Mouse (Mus musculus): ENCODE results near the gene Ccnj. TPM values are rescaled to one million over a fixed set of nuclear protein-coding genes. Genes with fewer than 3 reads are reported as not detected.
A peak's percentile ranks its signal among the peaks of the same experiment; 100 is the strongest.

Gene Ccnj
- total RNA-seq, 2 experiments from 2014 or later, result 4.6 to 5.8 TPM

- DNase-seq (ENCODE audit: low spot score in 2 of 2), result no peak
These were observed 10.0 kb downstream of the Ccnj start for GRCm38 (mm10) chr19:40841083-40841482.

- DNase-seq (ENCODE audit: low spot score in 2 of 2), result no peak
These were observed 10.5 kb downstream of the Ccnj start for GRCm38 (mm10) chr19:40841593-40841992.

- peak in 1 of 2 experiments; percentile 26 for DNase-seq (ENCODE audit: low spot score in 2 of 2)
These were observed 13.7 kb downstream of the Ccnj start for GRCm38 (mm10) chr19:40844731-40845130.

- DNase-seq (ENCODE audit: low spot score in 2 of 2), result no peak
These were observed 18.3 kb downstream of the Ccnj start for GRCm38 (mm10) chr19:40849391-40849790.

GRCm38 (mm10) chr19:40859555-40859954, 28.5 kb downstream of the Ccnj start:
- no peak for DNase-seq (ENCODE audit: low spot score in 2 of 2)

GRCm38 (mm10) chr19:40868284-40868683, 37.2 kb downstream of the Ccnj start:
- DNase-seq (ENCODE audit: low spot score in 2 of 2), result no peak

GRCm38 (mm10) chr19:40869425-40870105, 38.5 kb downstream of the Ccnj start:
- no peak for DNase-seq (ENCODE audit: low spot score in 2 of 2)

GRCm38 (mm10) chr19:40872955-40873665, 42.0 kb downstream of the Ccnj start:
- DNase-seq (ENCODE audit: low spot score in 2 of 2), result peak; percentile 70 to 77

GRCm38 (mm10) chr19:40881700-40882099, 50.6 kb downstream of the Ccnj start:
- no peak for DNase-seq (ENCODE audit: low spot score in 2 of 2)

GRCm38 (mm10) chr19:40888887-40889286, 57.8 kb downstream of the Ccnj start:
- DNase-seq (ENCODE audit: low spot score in 2 of 2), result no peak

- DNase-seq (ENCODE audit: low spot score in 2 of 2), result no peak
These were observed 63.0 kb downstream of the Ccnj start for GRCm38 (mm10) chr19:40894071-40894506.

GRCm38 (mm10) chr19:40894519-40895392, 63.7 kb downstream of the Ccnj start, which contains the start of gene Zfp518a:
TSS of gene Zfp518a (plus strand) at chr19:40894705.
- DNase-seq (ENCODE audit: low spot score in 2 of 2), result peak; percentile 82 to 88

- no peak for DNase-seq (ENCODE audit: low spot score in 2 of 2)
These were observed 64.3 kb downstream of the Ccnj start for GRCm38 (mm10) chr19:40895393-40895703.

Small RNA genes lying within 50 kb of the gene (microRNA-seq; reads per million reads assigned to microRNA genes)
- 0 to 1.8 reads per million in 2 experiments for gene Mir8092 (ENCODE audit: borderline number of aligned reads in 2 of 2)

Other genes starting within 250 kb of the Ccnj start
- gene Aldh18a1, start 242.8 kb upstream of the Ccnj start, total RNA-seq (2021), result 10 to 100 TPM in 1 of 2 experiments, 1 to 10 TPM in 1; 9.6 to 32.5 TPM
- 1 to 10 TPM; 4.6 to 5.2 TPM for gene Tctn3, start 219.0 kb upstream of the Ccnj start, total RNA-seq (2021)
- 10 to 100 TPM; 36.3 to 49.7 TPM for gene Entpd1, start 218.9 kb upstream of the Ccnj start, total RNA-seq (2021)
- under 1 TPM in 1 of 2 experiments, not detected in 1; 0.45 TPM for gene Cc2d2b, start 82.5 kb upstream of the Ccnj start, total RNA-seq (2021)
- 10 to 100 TPM in 1 of 2 experiments, 1 to 10 TPM in 1; 8.2 to 10.9 TPM for gene Zfp518a, start 63.4 kb downstream of the Ccnj start, total RNA-seq (2021)
- gene Blnk, start 163.3 kb downstream of the Ccnj start, total RNA-seq (2021), result 1 to 10 TPM; 1.1 to 3.2 TPM
- not detected for gene Dntt, start 198.0 kb downstream of the Ccnj start, total RNA-seq (2021)
- not detected for gene Opalin, start 245.8 kb downstream of the Ccnj start, total RNA-seq (2021)

Data from adrenal gland, adult 18-20 months (tissue).